Mouse (Mus musculus): Measurements from ENCODE around the gene Hapln4. TPM values are rescaled to one million over a fixed set of nuclear protein-coding genes. Genes with fewer than 3 reads are reported as not detected.

The Hapln4 gene
- polyA plus RNA-seq, 1 experiment from 2014 or later = 0.10 TPM

- Histone ChIP-seq H3K27me3 (replicated peaks) (peaks cover 5% of the 10 kb centered on the region; the same call in 1 of the 2 replicates), H3K9me3 (no peaks in the 10 kb centered on the region), H3K36me3 (no peaks in the 10 kb centered on the region), H3K27ac (no peak overlapping the region), H3K4me1 (no peaks in the 10 kb centered on the region), H3K9ac (no peak overlapping the region), H3K4me2 (no peak overlapping the region), H3K4me3 (replicated peaks) (no peak overlapping the region)
- 75% methylated on average over 7 of the region's 7 CpGs for WGBS
- ATAC-seq (ENCODE audit: insufficient read depth, low FRiP score, low read depth) = no peak
Observed at GRCm38 (mm10) chr8:70104922-70105321, 21.7 kb downstream of the Hapln4 start.

DNA sequence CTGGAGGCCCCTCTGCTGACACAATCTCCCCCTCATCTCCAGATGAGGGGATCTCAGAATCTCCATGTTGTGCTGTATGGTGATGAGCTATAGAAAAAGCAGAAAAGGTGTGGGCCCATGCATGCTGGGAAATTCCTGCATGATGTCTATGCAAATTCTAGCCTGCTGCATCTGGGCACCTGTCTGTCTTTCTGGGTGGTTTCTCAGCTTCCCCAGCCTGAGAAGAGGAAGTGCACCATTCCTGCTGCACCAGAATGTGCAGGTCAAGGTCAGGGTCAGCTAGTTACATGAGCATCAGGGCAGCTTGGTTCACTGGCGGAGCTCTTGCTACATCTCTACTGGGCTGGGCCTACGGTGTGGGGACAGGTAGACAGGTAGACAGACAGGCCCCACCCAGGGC, 27.2 kb downstream of the Hapln4 start:
- H3K4me2 ChIP-seq = no peak overlapping the region
- H3K4me1 ChIP-seq = no peaks in the 10 kb centered on the region
- WGBS = 80% methylated on average over 2 of the region's 2 CpGs
- no peak for ATAC-seq (ENCODE audit: insufficient read depth, low FRiP score, low read depth)
- H3K27ac ChIP-seq = no peak overlapping the region
- H3K27me3 ChIP-seq (replicated peaks) = peaks cover 58% of the 10 kb centered on the region
- no peaks in the 10 kb centered on the region for H3K36me3 ChIP-seq
- H3K4me3 ChIP-seq (replicated peaks) = no peak overlapping the region
- no peak overlapping the region for H3K9ac ChIP-seq
- no peaks in the 10 kb centered on the region for H3K9me3 ChIP-seq

DNA sequence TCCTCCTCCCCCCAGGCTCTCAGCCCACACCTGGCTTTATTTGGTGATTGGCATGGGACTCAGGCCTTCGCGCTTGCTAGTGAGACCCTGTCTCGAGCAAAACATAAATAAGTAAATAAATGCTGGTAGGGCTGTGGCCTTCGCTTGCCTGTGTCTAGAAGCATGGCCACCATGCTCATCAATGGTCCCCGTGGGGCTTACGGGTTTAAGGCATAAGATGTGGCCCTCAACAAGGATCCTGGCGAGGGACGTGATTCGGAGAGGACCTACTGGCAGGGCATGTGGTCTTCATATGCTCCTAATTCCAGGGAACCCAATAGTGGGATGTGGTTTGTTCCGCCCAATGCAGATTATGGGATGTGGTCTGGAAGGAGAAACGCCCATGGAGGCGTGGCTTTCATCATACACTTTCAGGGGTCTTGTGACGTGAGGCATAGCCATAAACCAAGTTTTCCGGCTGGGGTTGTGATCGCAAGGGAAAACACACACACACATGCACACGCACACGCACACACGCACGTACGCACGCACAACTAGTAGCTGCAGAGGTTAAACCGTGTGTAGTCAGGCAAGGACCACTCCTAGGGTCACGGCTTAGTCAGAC, 28.0 kb downstream of the Hapln4 start:
- no peak for ATAC-seq (ENCODE audit: insufficient read depth, low FRiP score, low read depth)
- H3K4me2 ChIP-seq = no peak overlapping the region
- no peaks in the 10 kb centered on the region for H3K4me1 ChIP-seq
- H3K4me3 ChIP-seq (replicated peaks) = no peak overlapping the region
- peaks cover 58% of the 10 kb centered on the region for H3K27me3 ChIP-seq (replicated peaks)
- H3K9ac ChIP-seq = no peak overlapping the region
- H3K36me3 ChIP-seq = no peaks in the 10 kb centered on the region
- H3K9me3 ChIP-seq = no peaks in the 10 kb centered on the region
- WGBS = 46% methylated on average over 23 of the region's 23 CpGs
- H3K27ac ChIP-seq = no peak overlapping the region

GRCm38 (mm10) chr8:70112401-70113016, 29.3 kb downstream of the Hapln4 start:
- Histone ChIP-seq H3K27me3 (replicated peaks) (peaks cover 70% of the 10 kb centered on the region), H3K4me1 (no peaks in the 10 kb centered on the region)

GRCm38 (mm10) chr8:70114488-70114887, 31.2 kb downstream of the Hapln4 start:
- Histone ChIP-seq H3K4me3 (replicated peaks) (no peak overlapping the region), H3K9me3 (no peaks in the 10 kb centered on the region), H3K27ac (no peak overlapping the region), H3K36me3 (no peaks in the 10 kb centered on the region), H3K27me3 (replicated peaks) (peaks cover 89% of the 10 kb centered on the region), H3K4me2 (no peak overlapping the region), H3K4me1 (no peaks in the 10 kb centered on the region), H3K9ac (no peak overlapping the region)
- 19% methylated on average over 6 of the region's 6 CpGs for WGBS
- no peak for ATAC-seq (ENCODE audit: insufficient read depth, low FRiP score, low read depth)

More at GRCm38 (mm10) chr8:70112401-70113016, 29.3 kb downstream of the Hapln4 start:
- 8% methylated on average over 43 of the region's 43 CpGs for WGBS
- H3K4me3 ChIP-seq (replicated peaks) = no peak overlapping the region
- H3K36me3 ChIP-seq = no peaks in the 10 kb centered on the region
- H3K9ac ChIP-seq = no peak overlapping the region
- no peaks in the 10 kb centered on the region for H3K9me3 ChIP-seq
- no peak overlapping the region for H3K4me2 ChIP-seq
- H3K27ac ChIP-seq = no peak overlapping the region
- no peak for ATAC-seq (ENCODE audit: insufficient read depth, low FRiP score, low read depth)

DNA sequence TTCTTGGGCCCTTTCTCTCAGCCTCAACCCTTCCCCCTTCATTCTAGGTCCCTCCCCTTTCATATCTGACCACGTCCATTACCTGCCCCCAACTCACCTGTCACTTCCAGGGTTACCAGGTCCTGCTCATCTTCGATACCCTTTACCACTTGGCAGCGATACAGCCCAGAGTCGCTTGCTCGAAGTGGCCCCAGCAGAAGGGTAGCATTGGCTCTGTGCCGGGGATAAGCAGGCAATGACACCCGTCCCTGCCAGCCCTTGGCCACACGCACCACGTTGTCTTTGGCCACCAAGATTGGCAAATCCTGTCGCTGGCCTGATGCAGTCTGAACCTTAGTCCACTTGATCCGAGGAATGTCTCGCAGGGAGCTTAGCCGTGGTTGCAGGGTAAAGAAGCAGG, 31.6 kb downstream of the Hapln4 start:
- no peak overlapping the region for H3K27ac ChIP-seq
- no peak for ATAC-seq (ENCODE audit: insufficient read depth, low FRiP score, low read depth)
- no peak overlapping the region for H3K4me2 ChIP-seq
- H3K9me3 ChIP-seq = no peaks in the 10 kb centered on the region
- no peaks in the 10 kb centered on the region for H3K4me1 ChIP-seq
- WGBS = 66% methylated on average over 13 of the region's 13 CpGs
- peaks cover 89% of the 10 kb centered on the region for H3K27me3 ChIP-seq (replicated peaks)
- H3K9ac ChIP-seq = no peak overlapping the region
- H3K4me3 ChIP-seq (replicated peaks) = no peak overlapping the region
- no peaks in the 10 kb centered on the region for H3K36me3 ChIP-seq

DNA sequence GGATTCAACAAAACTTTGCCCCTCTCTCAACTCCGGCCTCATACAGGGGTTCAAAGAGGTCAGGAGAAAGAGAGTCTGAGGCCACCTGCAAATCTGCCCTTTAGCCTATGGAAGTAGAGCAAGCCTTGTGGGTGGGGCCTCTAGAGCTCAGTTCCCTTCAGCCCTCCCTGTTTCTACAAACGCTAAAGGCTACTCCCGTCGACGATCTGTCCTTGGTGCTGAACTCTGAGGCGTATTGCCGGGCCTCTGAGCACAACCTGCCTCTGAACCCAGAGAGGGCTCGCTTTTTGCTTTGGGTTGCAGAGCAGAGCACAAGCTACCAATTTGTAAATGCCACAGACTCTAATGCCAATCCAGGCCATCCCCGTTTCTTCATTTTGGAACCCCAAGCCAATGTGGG, 34.4 kb downstream of the Hapln4 start:
- H3K27me3 ChIP-seq (replicated peaks) = peaks cover 75% of the 10 kb centered on the region
- H3K9me3 ChIP-seq = no peaks in the 10 kb centered on the region
- no peak for ATAC-seq (ENCODE audit: insufficient read depth, low FRiP score, low read depth)
- no peak overlapping the region for H3K4me3 ChIP-seq (replicated peaks)
- no peak overlapping the region for H3K27ac ChIP-seq
- H3K9ac ChIP-seq = no peak overlapping the region
- no peaks in the 10 kb centered on the region for H3K36me3 ChIP-seq
- WGBS = 4% methylated on average over 9 of the region's 9 CpGs
- H3K4me1 ChIP-seq = 0 out of 2 replicates have a peak, but pooled peaks cover 5% of the 10 kb centered on the region
- H3K4me2 ChIP-seq = no peak overlapping the region

- ATAC-seq (ENCODE audit: insufficient read depth, low FRiP score, low read depth) = no peak
- H3K4me2 ChIP-seq = no peak overlapping the region
- no peaks in the 10 kb centered on the region for H3K36me3 ChIP-seq
- no peak overlapping the region for H3K4me3 ChIP-seq (replicated peaks)
- H3K27me3 ChIP-seq (replicated peaks) = peaks cover 64% of the 10 kb centered on the region
- H3K4me1 ChIP-seq = 0 out of 2 replicates have a peak, but pooled peaks cover 5% of the 10 kb centered on the region
- H3K27ac ChIP-seq = no peak overlapping the region
- no peaks in the 10 kb centered on the region for H3K9me3 ChIP-seq
- no peak overlapping the region for H3K9ac ChIP-seq
- WGBS = 13% methylated on average over 17 of the region's 17 CpGs
Observed at GRCm38 (mm10) chr8:70118726-70119700, 35.8 kb downstream of the Hapln4 start.

GRCm38 (mm10) chr8:70120667-70121066, 37.4 kb downstream of the Hapln4 start, which contains the start of gene Ncan:
Gene Ncan, minus strand, starts transcription at chr8:70120873.
- H3K27me3 ChIP-seq (replicated peaks) = peaks cover 52% of the 10 kb centered on the region
- peak within 1 kb of the TSS; percentile 42 for H3K4me2 ChIP-seq
- 2% methylated on average over 19 of the region's 19 CpGs for WGBS
- no peak within 1 kb of the TSS for H3K27ac ChIP-seq
- 0 out of 2 replicates have a peak, but pooled peaks cover 5% of the 10 kb centered on the region for H3K4me1 ChIP-seq
- no peak within 1 kb of the TSS for H3K9ac ChIP-seq
- H3K9me3 ChIP-seq = no peaks in the 10 kb centered on the region
- H3K4me3 ChIP-seq (replicated peaks) = peak within 1 kb of the TSS; percentile 12; the same call in 1 of the 2 replicates
- ATAC-seq (ENCODE audit: insufficient read depth, low FRiP score, low read depth) = peak; percentile 27; the same call in 1 of the 2 replicates
- no peaks in the 10 kb centered on the region for H3K36me3 ChIP-seq

- Histone ChIP-seq H3K4me1 (0 out of 2 replicates have a peak, but pooled peaks cover 5% of the 10 kb centered on the region), H3K36me3 (no peaks in the 10 kb centered on the region), H3K9me3 (no peaks in the 10 kb centered on the region), H3K27ac (no peak overlapping the region), H3K4me2 (no peak overlapping the region), H3K9ac (no peak overlapping the region), H3K4me3 (replicated peaks) (no peak overlapping the region), H3K27me3 (replicated peaks) (peaks cover 36% of the 10 kb centered on the region)
- 46% methylated on average over 2 of the region's 2 CpGs for WGBS
- ATAC-seq (ENCODE audit: insufficient read depth, low FRiP score, low read depth) = no peak
Observed at GRCm38 (mm10) chr8:70122863-70123262, 39.6 kb downstream of the Hapln4 start.

DNA sequence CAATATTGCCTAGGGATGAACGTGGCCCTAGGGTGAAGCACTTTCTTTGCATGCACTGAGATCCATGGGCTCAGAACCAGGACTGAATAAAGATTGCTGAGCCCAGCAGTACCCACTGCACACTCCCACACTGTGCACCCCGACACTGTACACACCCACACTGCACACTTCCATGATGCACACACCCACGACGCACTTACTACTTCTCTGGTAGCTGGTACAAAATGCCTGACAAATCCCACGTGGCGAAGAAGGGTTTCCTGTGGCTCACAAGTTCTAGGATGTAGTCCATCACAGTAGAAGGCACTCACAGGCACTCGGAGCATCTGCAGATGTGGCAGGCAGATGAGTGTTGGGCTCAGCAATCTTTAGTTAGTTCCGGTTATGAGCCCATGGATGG, 41.7 kb downstream of the Hapln4 start:
- Histone ChIP-seq H3K9ac (no peak overlapping the region), H3K4me1 (peaks cover 7% of the 10 kb centered on the region; the same call in 1 of the 2 replicates), H3K4me3 (replicated peaks) (no peak overlapping the region), H3K27me3 (replicated peaks) (peaks cover 15% of the 10 kb centered on the region; the same call in 1 of the 2 replicates), H3K36me3 (no peaks in the 10 kb centered on the region), H3K4me2 (no peak overlapping the region), H3K9me3 (no peaks in the 10 kb centered on the region), H3K27ac (no peak overlapping the region)
- 63% methylated on average over 8 of the region's 8 CpGs for WGBS
- no peak for ATAC-seq (ENCODE audit: insufficient read depth, low FRiP score, low read depth)
